Mouse (Mus musculus) embryonic stem cell, embryonic (primary cell): ENCODE measurements at regions not wholly inside any gene's neighbourhood (a gene's known extent, or its start where the extent isn't known, plus 50 kb on each side); places are given as distances from the start of the nearest gene placed in this dataset.

Experiments
- CTCF ChIA-PET, 4 experiments: fragments of 300-600 bp in 2 of 4; fragments of 350-600 bp in 2 of 4; sonication (Branson Sonifier 250); formaldehyde crosslinking; loops; one replicate each; lab custom pipeline; 2022; ENCODE audit warnings: inconsistent platforms in 2 of 4; lab: Charles Lee
- POLR2A ChIA-PET, 4 experiments: fragments of 300-600 bp in 2 of 4; fragments of 350-600 bp in 2 of 4; sonication (Branson Sonifier 250); formaldehyde crosslinking; loops; one replicate each; lab custom pipeline; 2022; ENCODE audit warnings: antibody characterized with exemption in 4 of 4, inconsistent platforms in 1 of 4; lab: Charles Lee

GRCm38 (mm10) chr16:22327386-22327785 is 61.6 kb upstream of the Tra2b start:
- POLR2A ChIA-PET, result interaction anchor here in 3 of 4 experiments (0.5 to 1.6 kb wide), 4 partner anchors 11 to 248 kb away, joined by 3 to 5 read pairs (median 4); no protein-coding TSS in a partner anchor

GRCm38 (mm10) chr16:22325161-22325560 is 59.4 kb upstream of the Tra2b start:
- CTCF ChIA-PET, result interaction anchor here in 2 of 4 experiments (0.5 to 1.3 kb wide), 4 partner anchors 10 to 480 kb away, joined by 3 to 4 read pairs (median 4); no protein-coding TSS in a partner anchor
- POLR2A ChIA-PET, result interaction anchor here in 3 of 4 experiments (0.7 to 2.1 kb wide), 9 partner anchors 8 to 255 kb away, joined by 3 to 6 read pairs (median 3); partner anchors contain the start of gene Etv5 (in 1 of the 3)

More at GRCm38 (mm10) chr16:22327386-22327785, 61.6 kb upstream of the Tra2b start:
- CTCF ChIA-PET, result no interaction called here

DNA sequence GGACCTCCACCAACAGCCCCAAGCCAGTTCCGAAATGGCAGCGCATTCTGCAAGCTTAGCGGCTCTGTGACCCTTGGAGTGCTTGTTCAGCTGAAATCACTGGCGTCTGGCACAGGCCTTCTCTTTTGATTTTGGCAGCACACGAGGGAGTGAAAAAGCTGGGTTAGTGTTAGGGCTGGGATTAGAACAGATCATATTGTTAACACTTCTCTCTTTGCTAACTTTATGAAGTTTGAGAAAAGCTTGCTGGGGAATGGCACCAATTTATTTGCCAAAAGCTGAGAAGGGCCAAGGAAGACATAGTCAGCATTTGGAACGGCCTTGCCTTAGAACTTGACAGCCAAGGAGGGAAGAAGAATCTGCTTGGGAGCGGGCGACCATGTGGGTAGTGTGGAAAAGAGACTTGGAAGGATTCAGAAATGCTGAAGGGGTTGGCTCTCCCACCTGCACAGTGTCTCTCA is 50.5 kb upstream of the Tra2b start:
- ChIA-PET CTCF (interaction anchor here in 2 of 4 experiments (0.6 to 2.1 kb wide), 7 partner anchors 8 to 491 kb away, joined by 3 to 6 read pairs (median 5); no protein-coding TSS in a partner anchor), POLR2A (interaction anchor here in 3 of 4 experiments (1.0 to 1.6 kb wide), 7 partner anchors 10 to 105 kb away, joined by 3 to 5 read pairs (median 3); no protein-coding TSS in a partner anchor)
